7 mouse cellular contexts compared by ENCODE assay signal in genomic region chr1:33892784-33893183, GRCm38 (mm10). TPM values are rescaled to one million over a fixed set of nuclear protein-coding genes. Genes with fewer than 3 reads are reported as not detected.
DNase-seq lines count a peak whose midpoint lies in the region.

No protein-coding gene starts in this region.

- peak; percentile 58 for DNase-seq in layer of hippocampus, adult 11-12 months (ENCODE audit: low spot score)
- DNase-seq in layer of hippocampus, adult 9-10 months (ENCODE audit: low spot score): no peak
- peak; percentile 44 to 59 for DNase-seq in CD8-positive naive resting alpha-beta T cell, adult 2 months (ENCODE audit: low read depth in 2 of 2, low spot score in 2 of 2)
- peak; percentile 9 for DNase-seq in MEL-GATA-1-ER (ENCODE audit: extremely low read depth, low read depth)
- DNase-seq in cerebellum, postnatal 25 days: peak; percentile 49 to 74
- peak; percentile 22 to 57 for DNase-seq in layer of hippocampus, postnatal 14 days (ENCODE audit: low spot score in 2 of 2)
- peak; percentile 69 for DNase-seq in right cerebral cortex, postnatal 14 days

RNA-seq across cellular contexts. Expression of gene Bend6, which starts 14.8 kb away (rescaled TPM):
- total RNA-seq in layer of hippocampus, postnatal 14 days (2021): 10 to 100 TPM; 77.2 to 91.6 TPM

RNA-seq across cellular contexts. Expression of gene Dst, which starts 15.2 kb away (rescaled TPM):
- 100 to 1,000 TPM; 209 to 234 TPM for total RNA-seq in layer of hippocampus, postnatal 14 days (2021)
